Mouse (Mus musculus): ENCODE data around the gene Syna. TPM values are rescaled to one million over a fixed set of nuclear protein-coding genes. Genes with fewer than 3 reads are reported as not detected.
A peak's percentile ranks its signal among the peaks of the same experiment; 100 is the strongest.

Syna gene
- 1 to 10 TPM; 5.1 to 5.2 TPM for total RNA-seq (2021)

DNA sequence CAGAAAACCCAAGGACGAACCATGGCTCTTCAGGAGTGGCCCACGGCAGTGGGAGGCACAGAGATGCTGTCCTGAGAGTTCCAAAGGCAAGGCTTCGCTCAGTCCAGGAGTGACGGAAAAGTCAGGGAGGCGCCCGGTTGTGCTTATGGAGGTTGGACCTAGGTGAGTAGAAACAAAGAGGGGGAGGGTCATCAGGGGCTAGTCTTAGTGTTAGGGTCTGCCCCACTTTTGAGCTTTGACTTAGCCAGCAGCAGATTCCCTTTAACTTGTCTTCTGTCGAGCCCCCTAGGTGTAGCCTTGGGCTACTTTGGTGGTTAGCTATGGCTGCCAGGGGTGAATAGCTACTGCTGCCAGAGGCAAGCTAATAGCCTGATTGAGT lies at the start of gene Syna:
Gene Syna, minus strand, starts transcription at position 101 of the 379 bp plus-strand sequence.
- DNase-seq, result no peak

DNA sequence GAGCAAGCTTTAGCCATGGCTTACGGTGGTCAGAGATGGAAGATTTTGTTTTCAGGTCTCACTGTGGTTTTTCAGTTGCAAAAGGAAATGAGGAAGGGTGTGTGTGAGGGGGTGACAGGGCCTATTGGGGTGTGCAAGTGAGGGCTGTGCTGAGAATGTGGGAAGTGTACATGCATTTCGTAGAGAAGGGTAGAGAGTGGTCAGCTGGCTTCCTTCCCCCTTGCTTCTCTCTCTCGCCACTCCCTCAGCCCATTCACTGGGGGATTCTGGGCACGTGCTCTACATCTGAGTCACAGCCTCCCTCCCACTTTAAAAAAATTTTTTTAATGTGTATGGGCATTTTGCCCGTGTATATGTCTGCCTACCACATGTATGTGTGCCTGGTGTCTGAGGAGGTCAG lies 47.1 kb upstream of the Syna start:
- no peak for DNase-seq

DNA sequence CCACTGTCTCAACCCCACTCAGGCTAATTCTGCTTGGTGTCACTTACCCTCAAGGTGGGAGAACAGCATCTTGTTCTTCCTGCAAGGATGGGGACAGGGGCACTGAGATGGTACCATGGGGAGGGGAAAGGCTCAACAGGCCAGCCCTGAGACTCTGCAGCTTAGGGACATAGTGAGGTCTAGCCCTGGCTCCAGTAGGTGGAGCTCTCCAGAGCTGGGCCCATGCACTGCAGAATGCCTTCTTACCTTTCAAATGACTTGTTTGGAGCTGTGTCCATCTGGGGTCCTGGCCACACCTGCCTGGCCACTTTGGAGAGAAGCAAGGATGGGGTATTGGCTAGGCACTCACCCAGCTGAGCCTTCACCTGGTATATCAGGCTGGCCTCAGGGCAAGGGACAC lies 46.3 kb upstream of the Syna start:
- no peak for DNase-seq

GRCm38 (mm10) chr5:134604376-134604775 lies 44.4 kb upstream of the Syna start:
- no peak for DNase-seq

GRCm38 (mm10) chr5:134597711-134598110 lies 37.7 kb upstream of the Syna start:
- no peak for DNase-seq

DNA sequence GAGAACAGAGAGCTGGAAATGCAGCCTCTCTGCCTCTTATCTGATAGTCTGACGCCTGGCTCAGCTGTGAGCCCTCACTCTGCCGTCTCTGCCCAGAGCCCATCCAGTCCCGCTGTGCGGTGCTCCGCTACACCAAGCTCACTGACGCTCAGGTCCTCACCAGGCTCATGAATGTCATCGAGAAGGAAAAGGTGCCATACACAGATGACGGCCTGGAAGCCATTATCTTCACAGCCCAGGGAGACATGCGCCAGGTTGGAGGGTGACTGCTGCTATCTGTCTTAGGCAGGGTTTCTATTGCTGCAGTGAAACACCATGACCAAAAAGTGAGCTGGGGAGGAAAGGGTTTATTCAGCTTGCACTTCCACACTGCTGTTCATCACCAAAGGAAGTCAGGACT lies 33.1 kb upstream of the Syna start:
- no peak for DNase-seq

GRCm38 (mm10) chr5:134592026-134592581 lies 32.1 kb upstream of the Syna start:
- no peak for DNase-seq

GRCm38 (mm10) chr5:134589900-134590299 lies 29.9 kb upstream of the Syna start:
- no peak for DNase-seq

- no peak for DNase-seq
Observed at GRCm38 (mm10) chr5:134584798-134585197, 24.8 kb upstream of the Syna start.

GRCm38 (mm10) chr5:134583884-134584213 lies 23.9 kb upstream of the Syna start:
- no peak for DNase-seq

DNA sequence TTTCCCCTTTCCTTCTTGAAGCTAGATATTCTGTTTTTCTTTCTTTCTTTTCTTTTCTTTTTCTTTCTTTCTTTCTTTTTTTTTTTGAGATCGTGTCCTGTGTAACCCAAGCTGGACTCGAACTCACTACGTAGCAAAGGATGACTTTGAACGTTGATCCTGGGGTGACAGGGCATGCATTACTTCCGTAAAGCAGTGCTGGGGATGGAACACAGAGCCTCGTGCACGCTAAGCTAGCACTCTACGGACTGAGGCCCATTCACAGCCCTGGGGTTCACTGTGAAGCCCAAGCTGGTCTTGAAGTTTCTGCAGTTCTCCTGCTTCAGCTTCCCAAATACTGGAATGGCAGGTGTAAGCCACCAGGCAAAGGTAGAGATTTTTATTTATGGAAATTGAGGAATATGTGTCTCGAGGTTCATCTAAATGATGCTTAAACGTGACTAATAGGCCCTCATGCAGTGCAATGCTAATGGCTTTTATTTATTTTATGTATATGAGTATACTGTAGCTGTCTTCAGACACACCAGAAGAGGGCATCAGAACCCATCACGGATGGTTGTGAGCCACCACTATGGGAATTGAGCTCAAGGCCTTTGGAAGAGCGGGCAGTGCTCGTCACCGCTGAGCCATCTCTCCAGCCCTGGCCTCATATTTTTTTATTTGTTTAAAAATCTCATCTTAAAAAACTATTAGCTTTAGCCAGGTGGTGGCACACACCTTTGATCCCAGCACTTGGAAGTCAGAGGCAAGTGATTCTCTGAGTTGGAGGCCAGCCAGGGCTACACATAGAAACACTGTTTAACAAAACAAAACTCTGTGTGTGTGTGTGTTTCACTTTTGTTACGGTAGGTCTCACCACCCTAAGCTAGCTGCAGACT lies 23.3 kb upstream of the Syna start:
- no peak for DNase-seq

- DNase-seq, result peak; percentile 93 to 95
Observed at GRCm38 (mm10) chr5:134582221-134582907, 22.4 kb upstream of the Syna start.

DNA sequence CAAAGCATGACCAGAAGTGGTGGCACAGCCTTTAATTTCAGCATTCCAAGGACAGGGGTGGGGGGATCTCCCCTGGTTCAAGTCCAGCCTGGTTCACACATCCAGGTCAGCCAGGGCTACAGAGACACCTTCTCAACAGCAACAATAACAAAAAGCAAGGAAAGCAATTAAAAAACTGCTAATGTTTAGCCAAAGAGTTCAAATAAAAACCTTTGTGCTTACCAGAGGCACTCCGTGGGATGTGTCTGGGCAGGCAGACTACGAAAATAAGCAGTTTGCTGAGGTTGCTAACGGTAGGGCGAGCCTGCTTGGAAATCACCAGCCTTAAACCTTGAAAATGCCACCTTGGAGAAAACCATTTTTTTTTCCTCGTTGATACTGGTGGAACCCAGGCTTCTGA lies 21.2 kb upstream of the Syna start, which contains the start of gene Rfc2:
Gene Rfc2, plus strand, starts transcription at position 221 of the 400 bp plus-strand sequence.
- no peak for DNase-seq

DNA sequence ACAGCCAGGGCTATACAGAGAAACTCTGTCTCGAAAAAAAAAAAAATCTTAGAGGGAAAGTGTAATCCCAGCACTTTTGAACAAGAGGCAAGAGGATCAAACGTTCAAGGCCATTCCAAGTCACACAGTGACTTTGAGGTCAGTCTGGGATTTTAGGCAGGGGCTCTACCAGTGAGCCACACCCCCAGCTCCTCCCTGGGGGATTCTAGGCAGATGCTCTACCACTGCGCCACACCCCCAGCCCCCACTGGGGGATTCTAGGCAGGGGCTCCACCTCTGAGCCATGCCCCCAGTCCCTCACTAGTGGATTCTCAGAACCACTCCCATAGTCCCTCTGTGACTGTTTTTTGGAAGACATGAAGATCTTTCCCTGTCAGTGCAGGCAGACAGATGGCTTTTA lies 19.2 kb upstream of the Syna start:
- DNase-seq, result no peak

GRCm38 (mm10) chr5:134577534-134577933 lies 17.6 kb upstream of the Syna start:
- no peak for DNase-seq

- DNase-seq, result no peak
Observed at GRCm38 (mm10) chr5:134576517-134577220, 16.7 kb upstream of the Syna start.

DNA sequence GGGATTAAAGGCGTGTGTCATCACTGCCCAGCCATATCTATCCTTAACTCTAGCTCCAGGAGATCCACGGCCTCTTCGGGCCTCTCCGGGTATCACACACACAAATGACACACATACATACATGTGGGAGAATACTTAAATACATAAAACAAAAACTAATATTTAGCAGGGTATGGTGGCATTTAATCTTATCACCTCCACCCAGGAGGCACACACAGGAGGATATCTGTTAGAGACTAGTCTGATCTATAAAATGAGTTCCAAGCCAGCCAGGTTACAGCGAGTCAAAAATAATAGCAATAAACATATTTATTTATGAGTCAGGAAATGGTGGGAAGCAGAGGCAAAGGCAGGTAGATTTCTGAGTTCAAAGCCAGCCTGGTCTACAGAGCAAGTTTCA lies 15.9 kb upstream of the Syna start:
- DNase-seq, result no peak

DNA sequence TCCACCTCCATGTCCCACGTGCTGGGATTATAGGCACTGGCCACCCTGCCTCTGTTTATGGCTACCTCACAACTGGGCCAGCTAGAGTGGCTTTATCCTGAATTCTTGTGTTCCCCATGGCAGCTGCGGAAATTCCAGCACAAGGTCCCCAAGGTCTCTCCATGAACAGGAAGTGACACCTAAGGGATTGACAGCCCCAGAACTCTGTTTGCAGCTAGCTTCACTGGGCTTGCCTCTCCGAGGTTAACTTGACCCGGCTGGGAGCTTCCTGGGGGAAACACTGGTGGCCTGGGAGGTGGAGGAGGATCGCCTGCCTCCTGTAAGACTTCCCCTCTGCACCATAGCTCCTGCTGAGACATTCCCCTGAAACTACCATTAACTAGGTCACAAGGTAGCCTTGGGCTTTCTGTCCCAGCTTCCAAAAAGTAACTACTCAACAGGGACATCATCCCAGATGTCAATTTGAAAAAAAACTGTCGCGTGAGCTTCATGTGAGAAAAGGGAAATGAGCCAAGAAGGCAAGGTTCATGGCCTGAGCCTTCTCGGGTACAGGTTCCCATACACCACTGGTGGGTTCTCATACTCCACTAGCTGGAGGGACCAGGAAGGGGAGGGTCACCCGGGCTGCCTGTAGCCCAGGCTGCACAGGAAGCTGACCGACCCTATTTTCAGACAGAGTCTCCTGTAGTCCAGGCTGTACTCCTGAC lies 12.7 kb upstream of the Syna start:
- no peak for DNase-seq

- DNase-seq, result peak in 1 of 2 experiments; percentile 30
Observed at GRCm38 (mm10) chr5:134571730-134572507, 11.9 kb upstream of the Syna start.

DNA sequence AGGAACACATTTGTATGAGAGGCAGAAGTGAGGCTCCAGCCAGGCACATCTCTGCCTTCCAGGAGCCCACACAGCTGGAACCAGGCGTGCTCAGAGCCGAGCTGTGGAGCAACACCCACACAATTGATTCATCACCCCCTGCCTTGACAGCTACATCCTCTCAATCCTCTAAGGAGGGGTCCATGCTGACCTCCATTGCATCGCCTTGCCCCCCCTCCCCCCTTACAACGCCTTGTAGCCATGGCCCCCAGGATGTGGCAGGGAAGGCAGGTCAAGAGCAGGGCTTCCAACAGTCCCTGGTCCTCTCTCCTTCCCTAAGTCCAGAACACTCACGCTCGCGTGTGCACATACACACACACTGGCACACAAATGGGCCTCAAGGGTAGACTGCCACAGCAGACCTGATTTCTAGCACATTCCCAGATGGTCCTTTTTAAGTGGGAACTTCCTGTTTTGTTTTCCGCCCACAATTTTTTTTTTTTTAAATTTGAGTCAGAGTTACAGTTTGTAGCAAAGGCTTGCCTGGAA lies 9.1 kb upstream of the Syna start:
- DNase-seq, result no peak

DNA sequence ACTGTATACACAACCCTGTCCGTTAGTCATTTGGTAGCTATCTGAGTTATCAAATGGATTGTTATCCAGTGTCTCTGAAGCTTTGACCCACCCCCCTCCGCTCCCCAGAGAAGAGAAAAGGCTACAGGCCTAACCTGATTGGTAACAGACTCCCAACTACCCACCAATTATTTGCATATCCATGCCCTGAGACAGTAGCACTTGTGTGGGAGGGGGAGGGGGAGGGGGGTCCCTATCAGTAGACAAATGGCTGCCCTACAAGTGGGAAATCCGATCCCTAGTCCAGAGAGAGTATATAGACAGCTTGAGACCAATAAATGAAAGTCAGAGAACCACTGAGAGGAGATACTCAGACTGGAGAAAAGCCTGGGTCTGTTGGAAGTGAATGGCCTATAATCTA lies 8.1 kb upstream of the Syna start:
- no peak for DNase-seq

Measured in layer of hippocampus, postnatal 36 days (tissue).